Mouse (Mus musculus): Measurements from ENCODE around the gene Gm10722.
"Not testable (repeated sequence)": the region's sequence is repeated elsewhere in the genome, so short reads cannot be mapped to it uniquely, and the experiment has no call there.

GRCm38 (mm10) chr9:3001948-3002659 is 1.4 kb downstream of the Gm10722 start:
- TF ChIP-seq CTCF (IDR thresholded peaks at IDR 0.05; ENCODE audit: low read depth, low read length); POLR2A (IDR thresholded peaks at IDR 0.05; ENCODE audit: borderline replicate concordance, low read depth, low read length): not testable (repeated sequence)

All from bone marrow macrophage, adult 2 months (primary cell).